Mouse (Mus musculus) heart, adult 9 months (tissue): ENCODE measurements around the gene Gucy2d.

Experiments
- DNase-seq, 2 experiments: peaks; one replicate each; pipeline ENCODE4 v3.0.0; 2022; ENCODE audit warnings: low spot score in 2 of 2

Gucy2d gene

DNA sequence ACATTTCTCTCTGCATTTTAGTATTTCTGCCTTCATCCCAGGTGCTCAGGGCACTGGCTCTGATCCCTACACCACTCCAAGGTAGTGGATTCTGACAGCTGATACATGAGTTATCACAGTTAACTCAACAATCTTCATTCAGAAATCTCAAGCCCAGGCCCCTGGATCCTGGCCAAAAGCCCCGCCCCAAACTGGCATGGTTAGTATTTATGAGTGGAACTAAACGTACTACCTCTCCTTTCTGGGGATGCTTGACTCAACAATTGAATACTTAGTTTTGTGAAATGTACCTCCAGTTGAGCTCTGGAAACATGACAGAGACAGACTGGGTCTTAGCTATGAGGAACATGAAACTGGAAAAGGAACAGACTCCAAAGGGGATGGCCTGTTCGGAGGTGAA, 6.7 kb downstream of the Gucy2d start:
- DNase-seq: no peak

DNA sequence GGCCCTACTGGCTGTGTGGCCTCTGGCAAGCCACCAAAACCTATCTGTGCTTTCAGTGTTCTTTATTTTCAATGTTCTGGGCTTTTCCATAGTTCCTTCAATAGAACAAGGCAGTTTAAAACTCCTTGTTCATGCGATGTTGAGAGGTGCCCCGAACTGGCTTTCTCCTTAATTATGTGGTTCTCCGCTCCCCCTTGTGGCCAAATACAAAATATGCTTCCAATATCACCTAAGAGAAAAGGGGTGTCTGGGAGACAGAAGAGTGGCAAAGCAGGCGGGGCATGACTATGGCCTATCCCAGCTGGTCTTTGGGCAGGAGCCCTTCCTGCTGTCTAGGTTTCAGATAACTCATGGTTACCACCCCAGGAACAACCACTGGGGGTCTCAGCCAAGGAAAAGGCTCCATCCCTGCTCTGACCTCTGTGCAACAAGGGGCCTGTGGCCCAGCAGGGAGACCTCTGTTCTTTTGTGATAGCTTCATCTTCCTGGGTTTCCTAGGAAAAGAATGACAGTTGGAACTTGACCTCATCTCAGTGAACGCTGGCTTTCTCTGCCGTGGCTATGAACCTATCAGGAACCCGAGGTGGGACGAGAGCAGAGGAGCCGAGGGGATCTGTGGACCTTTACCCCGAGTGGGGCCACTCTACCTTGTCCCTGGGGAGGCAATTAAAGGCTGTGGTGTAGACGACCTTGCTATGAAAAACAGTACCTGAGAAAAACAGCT, 7.5 kb downstream of the Gucy2d start:
- DNase-seq: peak; percentile 22 to 23

DNA sequence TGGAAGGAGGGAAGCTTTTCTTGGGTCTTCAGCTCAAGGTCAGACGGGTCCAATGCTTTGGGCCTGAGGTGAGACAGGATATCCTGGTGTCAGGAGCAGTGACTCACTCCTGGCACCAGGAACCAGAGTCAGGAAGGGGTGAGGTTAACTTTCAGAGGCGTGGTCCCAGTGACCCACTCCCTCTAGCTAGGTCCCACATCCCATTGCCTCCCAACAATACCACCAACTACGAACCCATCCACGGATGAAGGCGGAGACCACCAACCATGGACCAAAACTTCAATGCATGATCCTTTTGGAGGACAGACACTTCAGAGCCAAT, 8.1 kb downstream of the Gucy2d start:
- DNase-seq: no peak

DNA sequence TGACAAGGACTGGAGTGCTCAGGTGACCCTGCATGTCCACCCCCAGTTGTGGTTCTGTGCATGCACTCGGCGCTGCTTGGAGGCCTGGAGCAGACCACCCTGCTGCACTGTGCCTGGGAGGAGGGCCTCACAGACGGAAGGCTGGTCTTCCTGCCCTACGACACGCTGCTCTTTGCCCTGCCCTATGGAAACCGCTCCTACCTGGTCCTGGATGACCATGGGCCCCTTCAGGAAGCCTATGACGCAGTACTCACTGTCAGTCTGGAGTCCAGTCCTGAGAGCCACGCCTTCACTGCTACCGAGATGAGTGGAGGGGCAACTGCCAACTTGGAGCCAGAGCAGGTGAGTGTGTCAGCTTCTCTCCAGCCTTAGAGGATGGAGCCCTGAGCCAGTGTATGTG, 9.5 kb downstream of the Gucy2d start:
- no peak for DNase-seq

DNA sequence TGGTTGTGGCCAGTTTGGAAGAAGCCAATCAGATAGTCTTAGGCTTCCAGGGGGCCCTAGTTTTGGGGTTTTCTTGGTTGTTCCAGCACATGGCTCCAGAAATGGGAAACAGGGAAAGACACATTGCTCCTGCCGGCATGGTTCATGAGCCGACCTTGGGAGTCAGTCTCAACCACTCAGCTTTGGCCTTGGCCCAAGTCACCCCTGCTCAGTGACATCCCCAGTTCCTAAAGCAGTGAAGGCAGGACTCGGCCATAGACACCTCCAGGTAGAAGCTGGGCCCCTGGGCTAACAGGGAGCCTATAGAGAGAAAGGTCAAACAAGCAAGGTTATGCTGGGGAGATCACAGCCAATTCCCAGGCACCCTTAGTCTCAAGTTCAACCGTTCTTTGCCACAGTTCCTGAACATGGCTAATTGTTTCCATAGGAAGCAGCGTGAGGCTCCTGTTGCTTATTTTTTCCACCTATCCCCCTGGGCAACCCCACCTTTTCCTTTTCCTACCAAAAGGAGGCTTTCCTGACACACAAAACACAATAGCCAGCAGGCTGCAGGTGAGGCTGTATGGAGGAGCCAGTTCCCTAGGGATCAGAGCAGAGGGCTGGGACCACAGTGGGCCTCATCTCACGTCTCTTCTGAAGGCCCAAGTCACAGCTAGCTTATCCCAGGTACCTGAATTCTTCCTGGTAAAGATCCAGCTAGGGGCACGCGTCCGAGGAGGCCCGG, 14.3 kb downstream of the Gucy2d start:
- DNase-seq: peak; percentile 17 to 42

DNA sequence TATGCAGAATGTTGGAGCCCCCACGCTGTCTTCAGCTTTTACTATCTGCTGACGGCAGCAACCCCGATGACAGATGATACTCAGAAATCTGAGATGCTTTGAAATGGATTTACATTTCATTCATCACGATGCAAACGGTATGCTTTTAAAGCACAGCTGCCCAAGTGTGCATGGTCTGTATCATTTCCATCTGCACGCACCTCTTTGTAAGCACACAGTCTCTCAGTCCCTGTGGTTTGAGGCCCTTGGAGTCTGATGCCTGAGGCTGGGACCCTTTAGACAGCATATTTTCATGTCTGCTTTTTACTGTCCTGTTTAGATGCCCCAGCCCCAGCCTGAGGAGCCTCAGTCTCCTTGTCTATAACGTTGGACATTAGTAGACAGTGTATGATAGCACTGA, 20.1 kb downstream of the Gucy2d start:
- no peak for DNase-seq

DNA sequence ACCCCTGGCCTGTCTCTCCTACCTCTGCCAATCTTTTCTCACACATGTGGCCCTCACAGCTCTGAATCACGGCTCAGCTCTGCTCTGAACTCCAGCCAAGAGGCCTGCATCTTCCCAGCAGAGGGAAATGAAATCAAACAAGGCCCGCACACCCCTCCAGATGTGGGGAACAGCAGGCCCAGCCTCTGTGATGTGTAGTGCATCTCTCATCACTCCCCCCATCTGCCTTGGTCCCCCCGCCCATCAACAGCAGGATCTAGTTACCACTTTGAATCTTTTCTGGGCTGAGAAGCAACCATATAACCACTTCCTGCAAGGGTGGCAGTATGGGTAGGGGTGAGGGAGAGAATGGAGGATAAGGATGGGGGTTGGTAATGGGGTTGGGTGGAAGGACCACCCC, 28.9 kb downstream of the Gucy2d start:
- no peak for DNase-seq

DNA sequence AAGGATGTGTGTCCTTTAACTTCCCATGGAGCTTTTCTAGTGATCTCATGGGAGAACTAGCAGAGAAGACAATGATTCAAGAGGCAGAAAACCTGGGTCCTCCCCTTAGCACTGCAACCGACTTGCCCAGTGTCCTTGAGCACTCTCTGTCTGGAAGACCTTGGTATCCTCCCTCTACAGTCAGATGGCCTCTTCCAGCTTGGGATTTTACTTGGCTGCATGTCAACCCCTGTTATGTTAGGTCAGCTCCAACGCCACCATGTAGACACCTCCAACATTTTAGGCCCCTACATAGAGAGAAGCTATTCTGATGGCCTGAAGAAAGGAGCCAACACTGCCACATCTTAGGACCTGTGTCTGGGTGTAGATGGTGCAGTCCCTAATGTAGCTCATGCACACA, 32.3 kb downstream of the Gucy2d start:
- no peak for DNase-seq

DNA sequence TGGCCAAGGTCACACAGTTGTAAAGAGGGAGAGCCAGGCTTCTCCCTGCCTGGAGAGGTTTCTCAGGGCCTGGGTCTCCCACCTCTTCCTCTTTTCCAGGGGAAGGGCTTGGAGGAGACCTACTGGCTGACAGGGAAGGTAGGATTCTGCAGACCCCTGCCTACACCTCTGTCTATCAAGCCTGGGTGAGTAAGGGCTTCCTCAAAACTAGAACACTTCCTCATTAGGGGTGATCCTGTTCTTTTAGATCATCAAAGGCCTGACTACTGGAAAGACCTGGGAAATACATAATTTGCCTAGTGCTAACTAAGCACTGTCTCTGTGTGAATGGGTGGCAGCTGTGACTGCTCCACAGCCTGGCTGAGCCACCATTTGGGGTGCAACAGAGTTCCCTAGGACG, 34.3 kb downstream of the Gucy2d start:
- no peak for DNase-seq

DNA sequence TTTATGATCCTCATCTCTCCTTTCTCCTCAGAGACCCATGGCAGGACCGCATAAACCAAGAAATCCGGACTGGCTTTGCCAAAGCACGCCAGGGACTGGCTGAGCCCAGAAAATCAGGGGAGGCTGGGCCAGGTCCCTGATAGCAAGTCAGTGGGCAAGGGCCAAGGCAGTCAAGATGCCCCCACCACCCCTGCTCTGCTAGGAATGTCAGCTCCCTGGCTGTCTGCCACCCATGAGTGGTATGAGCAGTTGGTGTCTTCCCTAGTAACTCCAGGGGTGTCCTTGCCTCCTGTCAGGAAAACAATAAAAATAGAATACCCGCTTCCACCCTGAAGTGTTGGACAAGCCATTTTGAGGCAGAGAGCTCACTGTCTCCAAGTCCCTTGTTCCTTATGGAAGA, 36.9 kb downstream of the Gucy2d start:
- DNase-seq: no peak

DNA sequence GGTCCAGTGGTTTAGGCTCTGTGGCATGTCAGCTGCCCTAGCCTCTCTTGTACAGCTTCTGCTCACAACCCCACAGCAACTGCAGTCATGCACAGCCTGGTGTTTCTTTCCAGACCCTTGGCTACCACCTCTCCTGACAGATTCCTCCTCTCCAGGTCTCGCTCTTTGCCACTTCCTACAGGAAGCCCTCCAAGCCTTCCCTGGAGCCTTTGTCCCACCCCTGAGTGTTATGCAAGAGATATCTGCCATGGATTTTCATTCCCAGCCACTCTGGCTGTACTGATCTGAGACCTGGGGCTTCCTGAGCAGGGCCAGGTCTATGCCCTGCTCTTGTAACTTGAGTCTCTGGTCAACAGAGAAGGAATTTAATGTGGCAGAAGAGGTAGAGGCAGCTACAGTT, 40.3 kb downstream of the Gucy2d start:
- no peak for DNase-seq

DNA sequence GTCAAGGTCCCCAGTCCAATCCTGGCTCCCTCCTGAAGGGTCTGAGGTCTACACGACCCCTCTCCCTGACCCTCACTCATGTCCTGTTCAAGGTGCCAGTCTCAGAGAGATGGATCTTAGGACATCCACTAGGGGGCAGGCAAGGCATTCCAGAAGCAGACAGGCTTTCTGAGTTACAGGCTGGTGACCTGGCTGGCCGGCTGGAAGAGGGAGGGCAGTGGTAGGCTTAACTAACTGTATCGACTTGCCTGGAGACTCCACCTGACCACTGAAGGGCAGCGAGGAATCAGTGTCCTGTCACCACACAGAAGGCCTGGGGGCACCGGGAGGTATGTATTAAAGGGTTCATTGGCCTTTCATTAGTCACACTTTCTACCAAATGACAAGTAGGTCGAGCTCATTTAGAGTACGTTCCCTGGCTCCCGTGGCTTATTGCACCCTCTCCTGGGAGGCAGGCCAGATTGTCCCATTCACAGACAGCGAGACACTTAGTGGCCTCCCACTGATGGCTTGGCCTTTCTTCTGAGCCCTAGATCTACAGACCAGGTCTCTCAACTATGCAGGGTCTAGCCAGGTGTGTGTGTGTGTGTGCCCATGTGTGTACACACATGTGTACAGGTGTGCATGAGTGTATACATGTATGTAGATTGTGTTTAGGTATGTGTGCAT, 41.0 kb downstream of the Gucy2d start:
- peak; percentile 73 to 87 for DNase-seq

DNA sequence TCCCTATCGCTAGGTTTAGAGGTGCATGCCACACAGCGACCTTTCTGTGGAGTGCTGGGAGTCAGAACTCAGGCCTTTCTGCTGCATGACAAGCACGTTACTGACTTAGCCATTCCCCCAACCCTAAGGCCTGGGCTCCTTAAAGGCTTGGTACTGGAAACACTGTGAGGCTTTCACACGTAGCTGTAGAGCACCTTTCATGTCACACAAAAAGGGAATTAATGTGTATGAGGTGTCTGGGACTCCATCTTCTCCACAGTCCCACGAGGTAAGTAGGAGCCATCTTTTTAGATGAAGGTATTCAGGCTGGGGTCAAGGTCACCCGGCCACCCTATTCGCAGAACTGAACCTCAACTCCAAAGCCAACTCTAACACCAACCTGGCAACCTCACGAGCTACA, 41.6 kb downstream of the Gucy2d start:
- DNase-seq: no peak

DNA sequence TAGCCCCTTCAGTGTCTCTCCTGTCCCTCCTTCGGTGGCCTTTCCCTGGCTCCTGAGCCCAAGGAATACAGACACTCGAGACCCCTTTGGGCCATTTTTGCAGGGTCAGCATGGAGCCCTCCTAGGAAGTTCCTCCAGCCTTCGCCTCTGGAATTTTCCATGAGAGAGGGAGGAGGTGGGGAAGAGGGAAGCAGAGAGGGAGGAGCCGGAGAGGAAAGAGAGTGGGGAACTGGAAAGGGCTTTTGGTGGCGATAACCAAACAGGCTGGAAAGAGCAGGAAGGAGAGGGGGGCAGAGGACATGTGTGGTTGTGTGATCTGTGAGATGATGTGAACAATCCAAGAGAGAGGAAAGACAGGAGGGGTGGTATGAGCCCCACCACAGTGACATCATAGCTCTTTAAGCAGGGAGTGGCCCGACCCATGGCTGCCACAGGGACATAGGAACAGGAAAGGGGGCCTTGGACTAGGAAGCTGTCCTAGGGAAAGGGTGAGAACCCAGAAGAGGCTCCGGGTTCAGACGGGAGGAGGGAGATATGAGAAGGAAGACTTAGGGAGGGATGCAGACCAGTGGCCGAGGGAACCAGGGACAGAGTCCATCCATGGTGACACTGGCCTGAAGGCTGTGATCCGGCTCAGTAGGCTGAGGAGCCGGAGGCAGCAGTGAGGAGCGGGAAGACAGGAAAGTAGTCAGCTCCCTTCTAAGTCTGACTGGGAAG, 42.5 kb downstream of the Gucy2d start:
- peak; percentile 65 to 71 for DNase-seq

DNA sequence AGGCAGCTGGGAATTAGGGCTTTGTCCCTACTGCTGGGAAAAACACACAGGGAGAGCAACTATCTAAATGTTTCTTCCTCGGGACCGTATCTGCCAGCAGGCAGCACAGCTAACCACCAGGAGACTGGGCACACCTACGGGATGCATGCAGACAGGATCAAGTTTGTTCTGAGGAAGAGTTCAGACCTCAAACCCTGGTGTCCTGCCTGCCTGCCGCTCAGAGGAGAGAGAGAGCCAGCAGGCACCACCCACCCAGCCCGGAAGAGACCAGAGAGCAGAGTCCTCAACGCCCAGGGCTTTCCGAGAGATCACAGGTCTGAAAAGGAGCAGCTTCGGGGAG, 43.0 kb downstream of the Gucy2d start:
- no peak for DNase-seq

DNA sequence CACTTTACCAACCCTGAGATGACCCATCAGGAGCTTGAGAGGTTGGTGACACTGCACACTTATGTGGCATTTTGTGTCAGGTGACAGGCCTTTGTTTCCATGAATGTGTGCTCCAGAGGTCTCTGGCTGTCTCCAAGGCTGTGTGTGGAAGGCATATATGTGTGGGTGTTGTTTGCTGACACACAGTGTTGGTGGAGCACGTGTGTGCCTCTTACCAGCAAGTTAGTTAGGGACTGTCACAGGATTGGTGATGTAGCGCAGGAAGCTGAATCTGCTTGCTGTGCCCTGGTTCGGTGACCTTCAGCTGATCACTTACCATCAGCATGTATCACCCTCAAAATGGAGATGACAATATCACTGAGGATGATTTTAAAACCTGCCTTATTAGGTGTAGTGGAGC, 44.7 kb downstream of the Gucy2d start:
- no peak for DNase-seq

DNA sequence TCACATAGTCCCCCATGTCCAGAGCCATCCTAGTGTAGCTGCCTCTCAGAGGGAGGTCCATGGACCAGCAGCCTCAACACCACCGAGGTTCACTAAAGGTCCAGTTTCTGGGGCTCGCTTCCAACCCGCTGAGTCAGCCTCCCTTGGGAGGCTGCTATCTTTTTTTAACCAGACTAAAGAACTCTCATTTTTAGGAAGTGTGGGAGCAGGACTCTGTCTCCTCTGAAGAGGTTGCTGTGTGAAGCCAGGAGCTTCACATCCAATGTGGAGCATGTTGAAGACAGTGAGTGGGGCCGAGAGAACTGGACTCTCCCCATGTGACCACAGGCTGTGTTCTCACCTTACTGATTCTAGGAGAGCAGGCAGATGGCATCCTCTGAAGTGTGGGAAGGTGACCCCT, 45.3 kb downstream of the Gucy2d start:
- peak; percentile 53 to 69 for DNase-seq

DNA sequence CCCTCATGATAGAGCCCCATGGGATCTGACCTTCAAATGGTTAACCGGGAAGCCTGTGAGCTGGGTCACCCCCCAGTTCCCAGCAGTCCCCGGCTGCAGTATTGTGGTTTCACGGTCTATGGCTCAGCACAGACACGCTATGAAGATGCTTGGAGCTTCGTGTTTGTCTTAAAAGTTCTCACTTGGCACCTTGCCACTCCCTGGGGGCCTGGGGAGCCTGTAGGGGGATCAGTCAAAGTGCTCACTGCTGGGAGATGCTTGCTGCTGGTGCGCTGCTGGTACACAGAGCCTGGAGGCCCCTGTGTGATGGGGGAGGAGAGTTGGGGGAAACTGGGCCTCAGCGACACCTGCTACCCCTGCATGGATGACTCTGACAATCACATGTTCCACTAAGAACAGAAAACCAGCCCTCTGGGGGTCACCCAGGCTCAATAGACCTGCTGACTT, 46.3 kb downstream of the Gucy2d start:
- no peak for DNase-seq

DNA sequence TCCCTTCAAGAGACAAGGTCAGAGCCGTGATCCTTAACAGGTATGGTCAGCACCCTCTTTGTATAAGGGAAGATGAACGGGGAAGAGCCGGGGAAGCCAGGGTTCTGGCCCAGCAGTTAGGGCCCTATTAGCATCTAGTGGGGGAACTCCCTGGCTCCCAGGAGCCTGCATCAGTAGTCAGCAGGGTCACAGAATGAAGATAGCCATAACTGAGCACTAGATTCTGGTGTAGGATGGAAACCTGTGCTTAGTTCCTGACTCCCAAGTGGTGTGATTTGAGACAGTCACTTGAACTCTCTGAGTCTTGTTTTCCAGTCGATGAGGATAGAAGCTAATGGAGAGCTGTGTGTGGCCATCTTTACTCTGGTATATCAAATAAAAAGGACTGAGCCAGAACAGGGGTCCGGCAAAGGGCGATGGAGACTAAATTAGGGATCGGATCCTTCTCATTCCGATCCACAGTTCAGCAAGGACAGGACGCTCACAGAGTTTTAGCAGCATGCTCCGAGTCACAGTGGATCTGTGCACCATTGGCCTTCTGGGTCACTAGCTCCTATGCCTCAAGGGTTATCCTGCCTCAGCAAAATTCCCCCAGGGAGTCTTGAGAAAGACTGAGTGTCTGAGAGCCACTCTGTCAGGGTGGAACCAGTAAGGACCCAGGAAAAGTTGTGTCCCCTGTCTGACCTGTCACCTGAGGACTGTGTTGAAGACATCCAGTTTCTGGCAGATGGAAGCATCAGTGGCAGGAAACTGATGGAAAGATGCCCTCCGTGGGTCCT, 47.2 kb downstream of the Gucy2d start:
- no peak for DNase-seq

DNA sequence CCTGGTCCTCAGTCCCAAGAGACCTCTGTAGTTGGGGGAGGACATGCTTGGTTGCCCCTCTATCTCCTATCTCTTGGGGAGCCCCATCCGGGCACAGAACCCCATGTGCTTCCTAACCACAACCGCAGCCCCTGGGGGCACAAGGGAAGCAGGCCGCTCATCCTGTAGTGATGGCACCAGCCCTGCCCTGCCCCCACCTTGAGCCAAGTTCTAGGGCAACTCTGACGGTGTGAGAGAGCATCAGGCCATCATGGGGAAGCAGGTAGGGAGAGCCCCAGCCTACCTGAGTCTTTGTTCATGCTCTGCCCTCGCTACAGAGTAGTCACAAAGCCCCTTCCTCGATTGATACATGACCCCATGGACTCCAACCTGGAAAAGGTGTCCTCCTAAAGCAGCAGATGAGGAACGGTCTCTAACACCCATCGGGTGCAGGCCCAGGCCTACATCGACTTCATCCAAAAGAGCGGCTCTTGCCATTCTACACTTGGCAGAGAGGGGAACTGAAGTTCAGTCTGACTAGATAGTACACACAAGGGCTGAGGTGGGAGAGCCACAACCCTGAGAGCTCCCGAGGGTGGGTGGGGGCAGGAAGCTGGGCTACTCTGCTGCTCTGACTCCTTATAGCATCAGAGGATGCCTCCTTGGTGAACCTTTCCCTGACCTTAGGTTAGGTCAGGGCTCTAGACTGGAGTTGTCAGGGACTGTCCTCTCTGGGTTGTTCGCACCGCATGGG, 48.3 kb downstream of the Gucy2d start:
- DNase-seq: no peak

DNA sequence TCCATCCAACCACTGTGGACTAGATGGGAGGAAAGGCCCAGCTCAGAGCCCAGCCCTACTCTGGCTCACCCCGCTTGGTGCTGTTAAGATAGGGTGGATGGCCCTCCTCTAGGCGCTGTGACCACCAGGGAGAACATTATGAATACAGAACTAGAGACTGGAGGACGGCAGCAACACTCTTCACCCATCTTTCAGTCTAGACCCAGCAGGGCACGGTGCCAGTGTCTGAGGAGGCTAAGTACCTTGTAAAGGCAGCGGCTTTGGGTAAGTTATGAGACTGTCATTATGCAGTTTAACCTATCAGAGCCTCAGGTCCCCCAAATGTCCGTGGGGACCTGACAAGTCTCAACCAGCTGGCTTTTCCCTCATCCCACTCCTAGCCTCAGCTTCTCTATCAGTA, 48.9 kb downstream of the Gucy2d start, which contains the start of gene Lrrc32:
Gene Lrrc32, plus strand, starts transcription at position 153 of the 400 bp plus-strand sequence.
- no peak for DNase-seq
